Mouse (Mus musculus) adipocyte (in vitro differentiated cells): ENCODE measurements around the gene Fktn.
"Not testable (repeated sequence)": the region's sequence is repeated elsewhere in the genome, so short reads cannot be mapped to it uniquely, and the experiment has no call there.

Experiments used
- DNase-seq: peaks from one replicate; pipeline ENCODE4 v3.0.0-alpha.2; 2016; ENCODE audit warnings: low spot score

Gene Fktn

DNA sequence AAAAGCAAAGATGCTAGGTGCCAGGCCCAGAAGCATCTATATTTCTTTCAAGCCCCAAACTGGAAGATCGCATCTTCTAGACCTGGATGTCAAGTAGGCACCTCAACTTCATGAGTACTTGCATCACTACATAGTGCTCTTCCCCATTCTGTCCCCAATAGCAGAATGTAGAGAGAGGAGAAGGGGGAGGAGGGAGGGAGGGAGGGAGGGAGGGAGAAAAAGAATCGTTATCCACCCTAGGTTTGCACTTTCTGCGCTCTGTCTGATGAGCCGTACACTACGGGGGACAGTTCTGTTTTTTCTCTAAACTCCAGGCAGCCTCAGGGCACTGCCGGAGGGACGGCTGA, at the start of gene Fktn:
Gene Fktn (plus strand): TSS at position 295 of the 347 bp plus-strand sequence.
- DNase-seq = no peak

DNA sequence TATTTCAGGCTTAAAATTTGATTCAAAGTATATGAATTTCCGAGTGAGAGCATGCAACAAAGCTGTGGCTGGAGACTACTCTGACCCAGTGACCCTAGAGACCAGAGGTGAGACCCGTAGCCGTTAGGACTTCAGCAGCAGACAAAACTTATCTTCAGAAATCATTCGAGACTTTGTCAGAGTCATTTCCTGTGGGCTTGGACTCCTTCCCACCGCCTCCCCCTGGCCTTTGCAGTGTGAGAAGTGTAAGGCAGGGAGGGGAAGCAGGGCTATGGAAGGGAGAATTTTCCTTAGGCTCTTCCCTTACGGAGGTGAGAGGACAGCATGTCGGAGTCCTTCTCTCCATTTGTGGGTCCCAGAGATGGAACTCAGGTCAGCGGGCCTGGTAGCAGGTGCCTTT, 31.7 kb upstream of the Fktn start:
- no peak for DNase-seq

DNA sequence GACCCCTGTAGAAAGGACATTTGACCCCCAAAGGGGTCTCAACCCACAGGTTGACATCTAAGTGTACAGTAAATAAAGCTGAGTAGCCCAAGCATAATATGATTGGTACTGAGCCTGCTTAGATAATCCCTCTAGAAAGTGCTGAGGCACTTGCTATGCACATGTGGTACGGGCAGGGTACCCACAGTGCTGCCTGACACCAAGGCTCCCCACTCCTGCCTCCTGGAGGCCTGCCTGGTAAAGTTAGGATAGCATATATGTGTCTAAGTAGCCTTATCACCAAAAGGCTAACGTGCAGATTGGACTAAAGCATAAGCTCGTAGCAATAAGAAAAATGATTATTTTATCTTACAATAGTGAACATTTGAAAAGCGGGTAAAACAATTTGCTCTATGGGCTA, 24.8 kb upstream of the Fktn start:
- no peak for DNase-seq

DNA sequence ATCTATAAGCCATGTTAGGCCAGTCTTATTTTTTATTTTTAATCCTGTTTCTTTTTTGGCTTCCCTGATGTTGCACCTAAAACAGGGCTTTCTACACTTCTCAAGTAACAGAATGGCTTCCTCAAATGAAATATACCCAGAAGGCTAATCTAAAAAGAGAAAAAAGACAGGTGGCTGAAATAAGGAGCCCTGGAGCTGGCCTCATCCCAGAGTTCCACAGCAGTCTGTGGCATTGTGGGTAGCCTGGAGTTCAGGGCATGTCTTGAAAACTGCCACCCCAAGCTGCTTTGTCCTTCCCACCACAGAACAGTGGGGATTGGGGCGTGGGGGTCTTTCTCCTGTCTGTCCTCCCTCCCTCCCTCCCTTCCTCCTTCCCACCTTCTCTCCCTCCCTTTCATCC, 22.4 kb upstream of the Fktn start:
- no peak for DNase-seq

DNA sequence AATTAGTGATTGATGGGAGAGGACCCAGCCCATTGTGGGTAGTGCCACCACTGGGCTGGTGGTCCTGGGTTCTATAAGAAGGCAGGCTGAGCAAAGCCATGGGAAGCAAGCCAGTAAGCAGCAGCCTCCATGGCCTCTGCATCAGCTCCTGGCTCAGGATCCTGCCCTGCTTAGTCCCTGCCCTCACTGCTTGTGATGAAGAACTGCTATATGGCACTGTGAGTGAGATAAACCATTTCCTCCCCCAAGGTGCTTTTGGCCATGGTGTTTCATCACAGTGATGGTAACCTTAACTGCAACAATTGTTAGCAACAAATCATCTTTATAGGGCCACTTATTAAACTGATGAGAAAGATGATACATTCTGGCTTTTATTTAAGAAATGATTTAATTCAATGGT, 4.6 kb upstream of the Fktn start:
- DNase-seq = not testable (repeated sequence)

DNA sequence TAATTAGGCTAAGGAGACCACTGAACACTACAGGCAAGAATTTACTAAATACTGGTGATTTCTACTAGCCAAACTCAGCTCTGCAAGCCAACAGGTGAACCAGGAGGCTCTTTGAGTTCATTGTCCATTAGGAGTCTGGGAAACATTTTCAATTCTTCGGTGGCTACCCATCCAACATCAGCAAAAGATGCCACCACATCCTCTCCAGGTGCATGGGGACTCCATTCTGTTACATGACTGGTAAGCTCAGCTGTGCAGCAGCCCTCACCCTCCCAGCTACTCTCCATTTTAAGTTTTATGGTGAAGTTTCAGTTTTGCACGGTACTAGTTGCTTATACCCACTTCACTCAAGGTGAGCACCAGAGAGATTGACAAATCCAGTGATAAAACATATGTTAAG, 3.8 kb upstream of the Fktn start:
- no peak for DNase-seq

DNA sequence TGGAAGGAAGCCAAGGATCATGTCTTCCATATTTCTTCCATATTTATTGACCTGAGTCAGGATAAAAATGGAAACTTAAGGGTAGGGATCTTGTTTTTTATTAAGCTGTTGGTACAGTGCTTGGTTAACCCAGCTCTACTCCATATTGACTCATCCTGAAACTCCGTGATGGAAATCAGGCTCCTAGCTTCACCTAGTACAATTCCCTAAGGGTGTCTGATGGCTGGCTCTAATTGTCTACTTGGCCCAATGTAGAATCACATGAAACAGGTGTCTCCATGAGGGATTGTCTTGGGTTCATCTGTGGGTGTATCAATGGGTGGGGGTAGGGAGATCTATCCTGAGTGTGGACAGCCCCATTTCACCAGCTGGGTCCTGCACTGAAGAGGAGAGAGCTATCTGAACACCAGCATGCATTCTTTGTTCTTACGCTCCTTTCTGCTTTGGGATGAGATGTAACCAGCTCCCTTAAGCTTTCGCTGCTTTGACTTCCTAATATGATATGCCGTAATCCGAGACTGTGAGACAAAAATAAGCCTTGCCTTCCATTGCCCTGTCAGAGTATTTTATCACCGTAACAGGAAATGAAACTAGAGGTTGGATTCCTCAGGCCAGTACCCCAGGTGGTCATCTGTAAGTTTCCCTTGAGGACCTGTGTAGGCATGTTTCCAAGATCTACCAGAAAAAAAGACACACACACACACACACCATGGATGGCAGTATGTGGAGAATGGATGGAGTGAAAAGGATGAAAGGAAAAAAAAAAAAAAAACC, 3.1 kb upstream of the Fktn start:
- no peak for DNase-seq

DNA sequence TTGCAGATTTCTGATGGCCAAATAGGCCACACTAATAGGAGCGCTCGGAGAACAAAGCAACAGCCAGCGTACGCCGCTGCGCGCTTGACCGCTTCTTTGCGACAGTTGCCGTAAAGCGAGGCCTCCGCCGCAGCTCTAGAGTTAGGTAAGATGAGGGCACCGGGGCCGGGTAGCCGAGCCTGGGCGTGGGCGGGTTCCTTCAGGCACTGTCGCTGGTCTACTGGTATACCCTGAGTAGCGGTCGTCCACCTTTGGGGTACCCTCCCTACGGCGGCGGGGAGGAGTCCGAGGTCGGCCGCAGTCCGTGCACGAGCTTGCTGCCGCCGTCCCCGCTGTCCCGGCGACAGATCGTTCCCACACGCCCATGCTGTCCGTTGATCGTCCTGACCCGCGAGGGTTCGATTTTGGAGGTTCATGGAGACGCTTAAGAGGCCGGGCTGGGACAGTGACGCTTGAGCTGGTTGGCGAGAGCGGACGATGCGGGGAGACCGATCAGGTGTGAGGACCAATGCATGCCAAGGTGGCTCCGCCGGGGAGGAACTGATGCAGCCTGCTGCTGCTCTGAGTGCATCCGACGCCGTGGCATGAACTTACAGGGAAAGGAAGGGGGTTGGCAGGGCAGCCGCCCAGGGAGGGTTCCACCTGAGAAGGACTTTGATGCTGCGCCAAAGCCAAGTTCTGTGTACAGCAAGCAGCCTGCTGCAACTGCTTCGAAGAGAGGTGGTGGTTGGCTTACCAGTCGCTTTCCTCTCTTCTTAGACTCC, 435 bp downstream of the Fktn start:
- DNase-seq = peak; percentile 91

DNA sequence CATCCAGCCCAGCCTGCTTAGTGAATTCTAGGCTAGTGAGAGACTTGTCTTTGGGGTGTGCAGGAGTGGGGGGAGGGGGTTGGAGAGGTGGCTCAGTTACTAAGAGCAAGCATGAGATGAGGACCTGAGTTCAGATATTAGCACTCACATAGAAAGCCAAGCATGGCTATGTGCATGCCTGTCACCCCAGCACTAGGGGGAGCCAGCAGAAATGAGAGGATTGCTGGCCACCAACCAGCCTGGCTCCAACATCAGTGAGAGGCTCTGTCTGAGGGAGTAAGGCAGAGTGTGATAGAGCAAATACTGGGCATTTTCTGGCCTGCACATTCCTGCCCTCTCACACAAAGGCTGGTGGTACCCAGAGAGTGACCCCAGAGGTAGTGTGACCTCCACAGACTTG, 2.2 kb downstream of the Fktn start:
- peak; percentile 45 for DNase-seq

DNA sequence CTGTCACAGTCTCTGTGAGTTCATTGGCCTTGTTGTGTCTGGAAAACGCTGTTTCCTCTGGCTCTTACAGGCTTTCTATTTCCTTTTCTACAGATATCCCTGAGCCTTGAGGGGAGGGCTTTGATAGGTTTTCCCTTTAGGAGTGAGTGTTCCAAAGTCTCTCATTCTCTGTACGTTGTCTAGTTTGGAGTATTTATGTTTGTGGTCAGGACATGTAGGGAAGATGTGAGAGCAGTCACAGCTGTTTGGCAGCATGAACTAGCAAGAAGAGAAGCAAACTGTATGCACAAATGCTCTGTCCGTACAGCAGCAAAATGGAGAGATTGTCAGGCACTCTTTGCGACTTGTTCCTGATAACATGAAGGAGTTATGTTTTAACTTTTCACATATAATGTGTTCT, 3.7 kb downstream of the Fktn start:
- DNase-seq = no peak

DNA sequence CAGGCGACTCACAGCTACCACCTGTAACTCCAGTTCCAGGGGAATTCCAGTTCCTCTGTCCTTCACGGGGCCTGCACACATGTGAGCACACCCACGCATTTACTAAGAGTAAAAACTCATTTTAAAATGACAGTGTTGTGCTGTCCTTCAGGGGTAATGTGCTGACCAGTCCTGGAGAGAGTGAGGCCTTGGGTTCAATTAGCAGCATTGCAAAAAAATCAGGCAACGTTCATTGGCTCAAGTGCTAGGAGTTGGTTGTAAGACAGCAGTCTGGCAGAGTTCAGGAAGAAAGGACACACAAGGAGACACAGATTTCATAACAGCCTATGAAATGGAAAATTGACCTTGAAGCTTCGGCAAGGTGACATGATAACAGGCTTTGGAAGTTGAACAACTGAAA, 4.5 kb downstream of the Fktn start:
- no peak for DNase-seq

DNA sequence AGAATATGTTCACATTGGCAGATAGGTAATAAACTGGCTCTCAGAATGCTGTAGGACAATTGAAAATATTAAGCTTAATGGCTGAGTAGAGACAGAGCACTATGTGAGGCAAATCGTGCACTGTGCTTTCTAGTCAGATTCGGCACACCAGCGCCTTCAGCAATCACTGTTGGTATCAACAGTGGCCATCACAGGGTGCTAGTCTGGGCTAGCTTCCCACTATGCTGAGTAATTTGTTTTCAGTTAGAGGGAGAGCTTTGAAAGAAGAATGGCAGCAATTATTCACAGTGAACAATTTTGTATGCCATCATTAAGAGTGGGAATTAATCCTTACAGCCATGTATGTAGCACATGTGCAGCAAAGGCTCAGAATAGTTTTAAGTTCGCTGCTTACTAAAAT, 8.7 kb downstream of the Fktn start:
- DNase-seq = no peak

DNA sequence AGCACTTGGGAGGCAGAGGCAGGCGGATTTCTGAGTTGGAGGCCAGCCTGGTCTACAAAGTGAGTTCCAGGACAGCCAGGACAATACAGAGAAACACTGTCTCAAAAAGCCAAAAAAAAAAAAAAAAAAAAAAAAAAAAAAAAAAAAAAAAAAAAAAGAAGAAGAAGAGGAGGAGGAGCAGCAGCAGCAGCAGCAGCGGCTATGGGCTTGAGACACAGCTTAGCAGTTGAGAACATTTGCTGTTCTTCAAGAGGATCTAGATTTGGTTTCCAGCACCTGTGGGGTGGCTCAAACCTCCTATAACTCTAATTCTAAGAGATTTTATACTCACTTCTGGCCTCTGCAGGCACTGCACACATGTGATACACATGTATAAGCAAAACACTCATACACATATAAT, 12.3 kb downstream of the Fktn start:
- not testable (repeated sequence) for DNase-seq

DNA sequence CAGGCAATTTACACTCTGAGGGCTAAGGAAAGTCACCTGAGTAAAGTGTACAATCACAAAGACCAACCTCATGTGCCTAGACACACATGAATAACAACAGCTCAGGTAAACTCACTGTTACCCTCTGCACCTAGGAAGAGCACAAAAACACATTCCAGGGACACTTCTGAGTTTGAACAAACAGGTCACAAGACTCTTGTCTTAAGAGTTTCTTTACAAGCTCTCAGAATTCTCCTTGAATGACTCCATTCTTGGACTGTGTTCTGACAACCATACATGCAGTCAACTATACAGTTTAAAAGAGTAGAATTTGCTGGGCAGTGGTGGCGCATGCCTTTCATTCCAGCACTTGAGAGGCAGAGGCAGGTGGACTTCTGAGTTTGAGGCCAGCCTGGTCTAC, 14.3 kb downstream of the Fktn start:
- DNase-seq = no peak

DNA sequence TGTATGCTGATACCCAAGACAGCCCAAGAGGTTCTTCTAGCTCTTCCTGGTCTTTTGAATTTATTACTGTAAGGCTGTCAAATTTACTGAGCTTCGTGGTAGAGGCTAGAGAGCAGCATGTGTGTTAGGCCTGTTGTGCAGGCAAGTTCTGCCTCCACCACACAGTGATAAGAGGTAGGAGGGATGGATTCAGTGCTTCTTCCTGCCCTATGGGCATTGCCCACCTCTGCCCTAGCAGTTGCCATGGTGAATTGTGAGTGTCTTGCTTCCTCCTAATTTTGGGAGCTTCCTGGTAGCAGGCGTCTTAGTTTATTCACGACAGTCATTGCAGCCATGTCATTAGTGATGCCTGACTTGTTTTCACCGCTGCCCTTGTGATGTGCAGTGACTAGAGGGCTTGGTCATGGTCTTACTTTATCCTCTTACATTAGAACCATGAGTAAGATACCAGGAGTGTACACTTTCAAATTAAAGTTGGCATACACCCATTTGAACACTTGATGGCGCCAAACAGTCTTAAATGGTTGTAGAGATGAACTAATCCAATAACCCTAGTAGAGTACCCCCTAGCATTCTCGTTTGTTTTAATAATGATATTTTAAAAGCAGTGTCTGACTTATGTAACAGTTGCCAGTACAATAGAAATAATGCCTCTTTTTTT, 25.3 kb downstream of the Fktn start:
- DNase-seq = peak; percentile 65

DNA sequence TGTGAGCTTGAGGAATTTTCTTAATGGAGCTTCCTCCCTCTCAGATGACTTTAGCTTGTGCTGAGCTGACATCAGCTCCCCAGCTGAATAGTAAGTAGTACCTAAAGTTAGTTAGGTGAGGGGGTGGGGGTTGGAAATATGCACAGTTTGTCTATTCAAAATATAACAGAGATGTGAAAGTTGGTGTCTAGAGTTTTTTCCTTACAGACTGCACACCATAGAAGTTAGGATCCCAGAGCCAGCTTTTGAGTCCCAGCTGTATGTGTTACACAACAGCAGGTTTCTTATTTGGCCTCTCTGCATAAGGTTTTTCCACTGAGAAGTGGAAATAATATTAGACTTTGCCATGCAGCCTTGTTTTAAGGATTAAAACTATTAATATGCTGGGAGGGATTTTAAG, 36.0 kb downstream of the Fktn start:
- no peak for DNase-seq

DNA sequence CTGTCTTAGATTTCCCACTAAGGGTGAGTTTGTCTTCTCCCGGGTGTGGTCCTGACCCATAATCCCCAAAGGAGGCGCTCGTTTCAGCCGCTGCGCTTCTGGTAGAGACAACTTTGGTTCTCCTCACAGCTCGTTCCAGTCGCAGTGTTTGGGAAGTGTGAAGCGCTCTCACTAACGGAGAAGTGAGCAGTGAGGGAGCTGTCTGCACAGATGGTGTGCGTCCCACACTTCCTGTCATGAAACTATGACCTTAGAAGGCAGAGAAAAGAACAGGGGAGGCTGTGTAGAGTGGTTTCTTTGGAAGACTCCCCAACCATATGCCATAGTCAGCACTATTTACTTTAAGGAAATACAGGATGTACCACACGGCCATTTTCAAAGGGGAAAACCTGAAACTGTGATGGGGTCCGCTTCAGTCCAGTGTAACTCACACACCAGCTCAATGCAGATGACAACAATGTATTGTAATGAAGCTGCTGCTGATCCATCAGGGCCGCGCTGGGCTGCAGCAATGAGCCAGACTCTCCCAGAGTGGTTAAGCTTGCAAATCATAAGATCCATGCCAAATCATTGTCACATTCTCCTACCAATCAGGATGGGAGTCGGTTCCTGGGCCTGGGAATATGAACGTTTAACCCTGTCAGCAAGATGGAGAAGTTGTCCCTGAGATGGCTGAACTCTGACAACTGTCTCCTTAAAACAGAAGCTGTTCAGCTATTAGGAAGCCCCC, 36.8 kb downstream of the Fktn start:
- no peak for DNase-seq

DNA sequence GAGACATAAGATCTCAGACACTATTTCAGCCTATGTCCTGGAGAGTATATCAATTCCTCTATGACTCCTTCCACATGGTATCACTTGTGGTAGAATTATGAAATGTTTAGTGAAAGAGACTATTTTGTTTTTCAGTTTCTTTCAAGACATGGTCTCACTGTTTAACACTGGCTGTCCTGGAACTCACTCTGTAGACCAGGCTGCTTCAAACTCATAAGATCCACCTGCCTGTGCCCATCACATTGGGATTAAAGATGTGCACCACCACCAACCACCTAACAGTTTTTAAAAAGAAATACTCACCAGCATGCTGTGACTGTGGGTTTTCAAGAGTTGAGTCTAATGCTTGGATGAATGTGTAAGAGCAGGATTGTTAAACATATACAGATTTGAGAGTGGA, 43.2 kb downstream of the Fktn start:
- DNase-seq = no peak

DNA sequence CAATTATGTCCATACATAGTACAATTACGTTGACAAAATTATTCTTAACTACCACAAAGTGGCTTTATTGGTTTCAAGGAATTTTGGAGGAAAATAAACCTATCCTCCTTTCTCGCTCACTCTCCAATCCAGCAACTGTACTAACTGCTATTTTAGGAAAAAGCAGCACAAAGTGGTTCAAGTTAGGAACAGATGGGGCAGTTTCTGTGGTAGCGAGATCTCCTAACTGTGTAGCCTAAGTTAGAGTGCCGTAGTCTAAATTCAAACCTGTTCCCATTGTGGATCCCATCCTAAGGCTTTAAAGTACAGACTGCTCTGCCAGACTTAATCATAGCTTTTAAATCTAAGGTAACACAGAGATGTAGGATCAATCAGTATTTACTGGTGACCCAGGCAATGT, 45.0 kb downstream of the Fktn start:
- no peak for DNase-seq

DNA sequence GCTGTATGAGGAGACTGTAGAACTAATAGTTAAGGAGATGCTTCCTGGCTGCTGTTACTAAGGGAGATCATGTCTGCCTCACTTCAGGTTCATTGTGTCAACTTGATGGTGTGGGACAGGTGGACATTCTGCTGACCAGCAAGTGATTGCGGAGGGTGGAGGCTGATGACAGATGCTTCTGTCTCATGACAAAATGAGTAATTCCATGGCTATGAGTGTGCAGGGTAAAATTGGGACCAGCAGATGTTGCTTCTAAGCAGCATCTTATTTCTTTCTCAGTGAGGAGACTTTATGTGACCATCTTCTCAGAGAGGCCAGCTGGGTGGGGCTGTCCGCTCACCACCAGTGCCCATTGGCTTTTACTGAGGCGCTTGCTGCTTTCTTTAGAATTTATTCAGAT, 45.9 kb downstream of the Fktn start:
- no peak for DNase-seq

DNA sequence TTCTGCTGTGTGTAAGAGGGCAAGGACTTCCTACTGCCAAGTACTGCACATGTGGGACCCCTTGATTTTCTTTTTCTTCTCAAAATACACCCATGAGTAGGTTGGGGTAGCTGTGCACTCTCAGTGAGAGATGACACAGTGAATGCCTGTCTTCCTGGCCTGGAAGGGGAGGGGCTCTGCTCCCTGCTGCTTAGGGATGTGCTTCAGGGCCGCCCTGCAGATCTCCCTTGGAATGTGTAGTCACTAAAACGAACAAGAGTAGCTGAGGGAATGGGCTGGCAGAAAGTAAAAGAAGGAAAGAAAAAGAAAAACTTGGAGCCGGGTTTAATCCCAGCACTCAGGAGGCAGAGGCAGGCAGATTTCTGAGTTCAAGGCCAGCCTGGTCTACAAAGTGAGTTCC, 48.7 kb downstream of the Fktn start:
- no peak for DNase-seq

DNA sequence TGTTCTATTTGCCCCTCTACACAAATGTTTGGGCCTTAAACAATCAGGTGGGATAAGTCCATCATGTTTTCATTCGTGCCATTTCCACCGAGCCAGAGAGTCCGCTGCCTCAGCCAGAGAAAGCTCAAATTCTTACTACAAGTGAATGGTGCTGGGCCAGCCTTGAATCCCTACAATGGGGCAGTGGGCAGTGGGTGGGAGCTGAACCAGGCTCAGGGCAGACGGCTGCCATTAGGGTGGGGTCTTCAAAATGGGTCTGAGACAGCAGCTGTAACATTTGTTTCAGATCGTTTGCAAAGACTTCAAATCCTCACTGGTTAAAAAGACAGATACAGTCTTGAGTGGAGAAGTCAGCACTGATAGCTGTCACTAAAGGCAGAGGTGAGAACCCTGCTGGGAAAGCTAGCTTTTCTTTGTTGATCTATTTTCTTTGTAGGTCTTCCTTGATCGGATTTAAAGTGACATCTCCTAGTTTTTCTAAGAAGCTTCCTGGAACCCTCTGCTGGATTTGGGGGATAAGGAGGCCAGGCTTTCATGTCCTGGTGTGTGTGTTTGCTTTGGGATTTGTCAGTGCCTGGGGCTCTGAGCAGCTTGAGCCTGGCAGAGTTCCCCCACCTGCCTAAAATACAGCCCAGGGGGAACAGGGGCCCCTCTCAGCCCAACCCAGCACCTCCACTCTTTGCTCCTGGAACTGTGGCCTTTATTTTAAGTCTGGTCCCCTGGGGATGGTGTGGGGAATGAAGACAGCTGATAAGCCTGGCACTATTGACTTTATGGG, 57.3 kb downstream of the Fktn start:
- DNase-seq = no peak
